Mouse (Mus musculus): ENCODE results near the gene Arid3c.

Arid3c gene

DNA sequence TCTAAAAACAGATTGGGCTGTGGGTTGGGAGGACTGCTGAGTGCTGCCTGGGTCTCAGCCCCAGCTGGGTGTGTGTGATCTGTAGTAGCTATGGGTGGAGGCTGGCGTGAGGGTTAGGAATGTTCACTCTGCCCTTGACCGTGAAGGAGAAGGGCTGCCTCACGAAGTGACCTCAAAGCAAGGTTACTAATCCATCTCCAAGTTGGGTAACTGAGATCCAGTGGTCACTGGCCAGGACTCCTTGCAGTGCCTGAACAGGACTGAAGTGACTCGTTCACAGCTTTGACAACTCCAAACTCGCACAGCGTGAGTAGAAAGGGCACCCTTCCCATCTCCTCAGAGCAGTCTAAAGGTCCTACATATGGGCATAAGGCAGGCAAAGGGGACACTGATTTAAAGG, 52.1 kb downstream of the Arid3c start:
- DNase-seq (ENCODE audit: low spot score) = no peak

- no peak for DNase-seq (ENCODE audit: low spot score)
Measured at GRCm38 (mm10) chr4:41677006-41677629, 53.8 kb downstream of the Arid3c start.

DNA sequence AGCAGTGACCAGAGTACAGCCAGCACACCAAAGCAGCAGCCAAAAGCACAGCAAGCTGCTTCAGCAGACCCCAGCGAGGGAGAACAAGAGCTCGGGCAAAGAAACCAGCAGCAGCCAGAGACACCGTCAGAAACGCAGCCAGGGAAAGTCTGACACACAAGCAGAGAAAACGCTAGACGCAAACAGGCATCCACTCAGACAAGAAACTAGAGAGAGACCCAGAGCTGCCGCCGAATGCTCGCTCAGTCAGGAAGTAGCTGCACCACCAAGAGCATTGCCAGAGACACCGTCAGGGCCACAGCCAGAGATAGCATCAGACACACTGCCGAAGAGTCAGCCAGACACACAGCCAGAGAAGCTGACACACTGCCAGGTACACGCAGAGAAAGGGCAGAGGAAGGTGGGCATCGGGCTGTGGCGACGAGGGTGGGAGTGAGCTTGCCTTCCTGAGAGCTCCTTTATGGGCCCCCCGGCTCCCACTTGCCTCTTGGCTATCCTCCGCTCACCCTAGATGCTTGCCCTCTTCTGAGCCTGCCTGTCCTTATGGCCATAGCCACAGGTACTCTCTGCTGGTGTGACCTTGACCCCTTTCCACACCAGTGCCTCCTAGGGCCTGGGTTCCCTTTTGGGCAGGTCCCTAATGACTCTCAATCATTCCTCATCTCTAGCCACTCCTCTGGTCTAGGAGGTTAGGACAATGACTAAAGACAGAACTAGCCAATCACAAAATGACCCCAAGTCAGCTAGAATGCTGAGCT, 54.5 kb downstream of the Arid3c start:
- DNase-seq (ENCODE audit: low spot score) = no peak

All from adipocyte (in vitro differentiated cells).